Mouse (Mus musculus) ES-Bruce4 (cell line): ENCODE measurements around the gene Plce1. TPM values are rescaled to one million over a fixed set of nuclear protein-coding genes. Genes with fewer than 3 reads are reported as not detected.

Experiments used
- H3K27ac ChIP-seq: 2 replicates; pipeline ENCODE4 v1.5.1; 2012; ENCODE audit warnings: low read length, inconsistent platforms; ENCODE audit not compliant: insufficient read depth
- H3K27me3 ChIP-seq: 2 replicates; pipeline ENCODE4 v1.6.1; 2012; ENCODE audit warnings: mild to moderate bottlenecking, low read length, inconsistent platforms; ENCODE audit not compliant: control insufficient read depth, poor library complexity, insufficient read depth, severe bottlenecking
- H3K36me3 ChIP-seq: 2 replicates; pipeline ENCODE4 v1.6.1; 2012; ENCODE audit warnings: inconsistent platforms, mild to moderate bottlenecking, low read length, moderate library complexity; ENCODE audit not compliant: control insufficient read depth, poor library complexity, insufficient read depth, severe bottlenecking
- H3K4me1 ChIP-seq: one replicate; pipeline ENCODE4 v1.8.1; 2011; ENCODE audit warnings: low read length; ENCODE audit not compliant: control insufficient read depth, insufficient read depth
- H3K4me3 ChIP-seq: 2 replicates; pipeline ENCODE4 v1.5.1; 2011; ENCODE audit warnings: low read depth, mild to moderate bottlenecking, low read length
- H3K9ac ChIP-seq: 2 replicates; pipeline ENCODE4 v1.6.1; 2012; ENCODE audit warnings: low read depth, mild to moderate bottlenecking, inconsistent platforms; ENCODE audit not compliant: poor library complexity, severe bottlenecking
- H3K9me3 ChIP-seq: replicated peaks from 2 replicates; pipeline ENCODE4 v1.6.1; 2012; ENCODE audit warnings: mild to moderate bottlenecking, low read length, inconsistent platforms; ENCODE audit not compliant: control insufficient read depth, poor library complexity, insufficient read depth, severe bottlenecking
- CTCF ChIP-seq: IDR thresholded peaks from one replicate; pipeline ENCODE4 v1.8.1; 2011; ENCODE audit warnings: low read depth, low read length
- EP300 ChIP-seq: IDR thresholded peaks from 2 replicates; pipeline ENCODE4 v1.6.1; 2011; ENCODE audit warnings: low read depth, low read length; ENCODE audit not compliant: insufficient read depth
- POLR2A ChIP-seq: IDR thresholded peaks from one replicate; pipeline ENCODE4 v1.8.1; 2011; ENCODE audit warnings: low read length; ENCODE audit not compliant: insufficient read depth
- polyA plus RNA-seq: library from polyadenylated mRNA; stranded (reverse); fragments of >200 nt; gene quantifications from 2 replicates; pipeline ENCODE4 v1.2.4, GENCODE M21; 2011; ENCODE audit warnings: low read depth; ENCODE audit not compliant: missing spikeins, insufficient read depth, insufficient read length

Gene Plce1
- polyA plus RNA-seq, 1 experiment: 3.7 TPM

DNA sequence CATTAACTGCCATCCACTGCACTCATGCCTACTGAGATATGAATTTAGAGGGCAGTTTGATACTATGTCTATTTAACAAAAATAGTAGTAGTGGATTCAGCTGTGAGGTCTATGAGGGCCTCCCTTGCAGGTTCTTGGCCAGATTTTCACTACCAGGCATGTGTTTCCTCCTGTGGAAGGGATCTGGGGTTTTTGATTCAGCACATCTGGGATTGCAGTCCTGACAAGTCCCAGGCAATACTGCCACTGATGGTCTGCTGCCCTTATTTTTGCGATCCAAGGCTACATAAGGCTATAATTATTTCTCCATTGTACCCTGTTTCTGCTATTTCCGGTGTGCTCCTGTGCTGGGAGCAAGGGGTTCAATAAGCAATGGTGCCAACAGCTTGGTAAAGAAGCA, 129.4 kb downstream of the Plce1 start:
- Histone ChIP-seq H3K9ac (no peak overlapping the region), H3K36me3 (no peaks in the 10 kb centered on the region), H3K27me3 (no peaks in the 10 kb centered on the region), H3K4me3 (no peak overlapping the region), H3K4me1 (no peaks in the 10 kb centered on the region), H3K27ac (no peak overlapping the region), H3K9me3 (no peaks in the 10 kb centered on the region)
- TF ChIP-seq CTCF (no peak), EP300 (no peak), POLR2A (no peak)

DNA sequence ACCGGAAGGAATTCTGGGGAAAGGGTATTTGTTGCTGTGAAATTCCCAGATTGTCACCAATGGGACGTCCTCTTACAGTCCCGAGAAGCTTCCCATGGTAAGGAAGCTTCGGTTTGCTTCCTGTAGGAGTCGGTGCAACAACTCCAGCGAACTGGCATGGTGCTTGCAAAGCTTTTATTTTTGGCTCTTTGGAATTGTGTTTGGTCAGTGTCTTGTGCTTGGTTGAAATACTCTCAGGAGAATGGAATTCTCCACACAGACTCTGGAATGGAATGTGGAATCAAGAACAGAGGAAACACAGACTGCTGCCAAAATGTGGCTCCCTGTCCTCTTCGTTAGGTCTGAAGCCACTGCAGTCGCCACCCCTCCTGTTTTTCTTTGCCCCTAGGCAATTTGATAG, 129.9 kb downstream of the Plce1 start:
- H3K36me3 ChIP-seq: no peaks in the 10 kb centered on the region
- H3K4me1 ChIP-seq: no peaks in the 10 kb centered on the region
- no peak overlapping the region for H3K27ac ChIP-seq
- H3K27me3 ChIP-seq: no peaks in the 10 kb centered on the region
- TF ChIP-seq CTCF (no peak), EP300 (no peak), POLR2A (no peak)
- no peak overlapping the region for H3K9ac ChIP-seq
- no peak overlapping the region for H3K4me3 ChIP-seq
- no peaks in the 10 kb centered on the region for H3K9me3 ChIP-seq

GRCm38 (mm10) chr19:38614067-38614675, 133.3 kb downstream of the Plce1 start:
- no peaks in the 10 kb centered on the region for H3K4me1 ChIP-seq
- no peak overlapping the region for H3K4me3 ChIP-seq
- no peak overlapping the region for H3K9ac ChIP-seq
- H3K36me3 ChIP-seq: no peaks in the 10 kb centered on the region
- TF ChIP-seq EP300 (no peak), POLR2A (no peak), CTCF (no peak)
- no peaks in the 10 kb centered on the region for H3K27me3 ChIP-seq
- H3K27ac ChIP-seq: no peak overlapping the region
- no peaks in the 10 kb centered on the region for H3K9me3 ChIP-seq

DNA sequence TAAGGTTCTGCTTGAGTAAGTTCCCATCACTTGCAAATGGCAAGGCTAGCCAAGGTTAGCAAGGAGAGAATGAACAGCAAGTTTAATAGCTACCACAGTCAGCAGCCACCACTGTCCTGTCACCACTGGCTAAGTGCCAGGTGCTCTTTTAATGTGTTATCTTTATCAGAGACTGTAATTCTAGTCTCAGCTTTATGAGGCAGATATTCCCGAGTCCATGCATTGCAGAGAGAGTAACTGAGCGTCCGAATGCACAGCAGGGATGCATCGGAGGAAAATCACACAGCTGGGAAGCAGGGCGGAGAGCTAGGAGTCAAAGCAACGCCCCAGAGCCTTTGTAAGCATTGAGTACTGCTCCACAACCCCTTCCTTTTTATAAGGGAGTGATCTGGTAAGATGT, 134.4 kb downstream of the Plce1 start:
- Histone ChIP-seq H3K4me1 (no peaks in the 10 kb centered on the region), H3K9ac (no peak overlapping the region), H3K36me3 (no peaks in the 10 kb centered on the region), H3K4me3 (no peak overlapping the region), H3K27ac (no peak overlapping the region), H3K27me3 (no peaks in the 10 kb centered on the region), H3K9me3 (no peaks in the 10 kb centered on the region)
- no peak for TF ChIP-seq CTCF
- no peak for TF ChIP-seq POLR2A
- TF ChIP-seq EP300: no peak

DNA sequence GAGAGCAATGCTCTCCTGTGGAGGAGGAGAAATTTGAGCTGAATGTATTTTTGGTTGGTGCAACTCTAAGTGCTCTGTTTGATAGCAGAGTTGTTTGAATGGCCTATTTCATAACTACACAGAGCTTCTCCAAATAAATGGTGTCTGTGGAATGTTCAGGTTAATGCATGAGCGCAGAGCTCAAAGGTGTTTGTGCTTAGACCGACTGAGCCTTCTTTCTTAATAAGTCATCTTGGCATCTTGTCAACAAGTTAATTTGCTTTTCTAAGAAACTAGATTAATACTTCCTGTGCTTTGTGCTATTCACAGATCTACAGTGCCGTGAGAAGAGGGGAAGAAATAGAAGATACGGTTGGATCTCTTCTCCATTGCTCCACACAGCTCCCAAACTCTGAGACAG, 139.2 kb downstream of the Plce1 start:
- H3K9ac ChIP-seq: no peak overlapping the region
- H3K27me3 ChIP-seq: no peaks in the 10 kb centered on the region
- H3K36me3 ChIP-seq: no peaks in the 10 kb centered on the region
- no peak for TF ChIP-seq CTCF
- no peak for TF ChIP-seq POLR2A
- no peak for TF ChIP-seq EP300
- H3K27ac ChIP-seq: no peak overlapping the region
- no peaks in the 10 kb centered on the region for H3K9me3 ChIP-seq
- H3K4me1 ChIP-seq: no peaks in the 10 kb centered on the region
- no peak overlapping the region for H3K4me3 ChIP-seq

- TF ChIP-seq POLR2A: no peak
- TF ChIP-seq EP300: no peak
- no peak for TF ChIP-seq CTCF
- Histone ChIP-seq H3K4me1 (no peaks in the 10 kb centered on the region), H3K9ac (no peak overlapping the region), H3K36me3 (no peaks in the 10 kb centered on the region), H3K27me3 (no peaks in the 10 kb centered on the region), H3K9me3 (no peaks in the 10 kb centered on the region), H3K27ac (no peak overlapping the region), H3K4me3 (no peak overlapping the region)
These were observed 140.6 kb downstream of the Plce1 start for GRCm38 (mm10) chr19:38621546-38621945.
